Mouse (Mus musculus): ENCODE results near the gene Slc36a3. TPM values are rescaled to one million over a fixed set of nuclear protein-coding genes. Genes with fewer than 3 reads are reported as not detected.

The Slc36a3 gene
- polyA plus RNA-seq, 1 experiment from 2014 or later: not detected

- H3K27ac ChIP-seq (ENCODE audit: low read depth): no peak overlapping the region
- H3K9me3 ChIP-seq (ENCODE audit: low read length): no peaks in the 10 kb centered on the region
- H3K4me3 ChIP-seq (ENCODE audit: low read depth, low read length): no peak overlapping the region
- peaks cover 41% of the 10 kb centered on the region for H3K4me1 ChIP-seq (ENCODE audit: insufficient read depth)
- DNase-seq: no peak
- no peak for ATAC-seq
- WGBS (ENCODE audit: insufficient replicate concordance): 71% methylated on average over 3 of the region's 3 CpGs
- no peak for TF ChIP-seq EP300 (IDR thresholded peaks at IDR 0.05; ENCODE audit: low read depth)
- H3K36me3 ChIP-seq (replicated peaks; ENCODE audit: insufficient read depth, low read length): peaks cover 9% of the 10 kb centered on the region; the same call in 1 of the 2 replicates
- no peak overlapping the region for H3K4me2 ChIP-seq (ENCODE audit: low read depth, low read length)
- no peak overlapping the region for H3K9ac ChIP-seq (replicated peaks)
- no peaks in the 10 kb centered on the region for H3K27me3 ChIP-seq (ENCODE audit: insufficient read depth, low read length)
These were observed 49.5 kb downstream of the Slc36a3 start for GRCm38 (mm10) chr11:55102015-55102414.

GRCm38 (mm10) chr11:55099868-55100267 is 51.6 kb downstream of the Slc36a3 start:
- Histone ChIP-seq H3K4me1 (ENCODE audit: insufficient read depth) (peaks cover 39% of the 10 kb centered on the region), H3K9me3 (ENCODE audit: low read length) (no peaks in the 10 kb centered on the region), H3K4me2 (ENCODE audit: low read depth, low read length) (peak overlapping the region; percentile 28; the same call in 1 of the 2 replicates), H3K9ac (replicated peaks) (no peak overlapping the region), H3K36me3 (replicated peaks; ENCODE audit: insufficient read depth, low read length) (peaks cover 9% of the 10 kb centered on the region; the same call in 1 of the 2 replicates), H3K27ac (ENCODE audit: low read depth) (no peak overlapping the region), H3K27me3 (ENCODE audit: insufficient read depth, low read length) (no peaks in the 10 kb centered on the region), H3K4me3 (ENCODE audit: low read depth, low read length) (no peak overlapping the region)
- DNase-seq (no peak), ATAC-seq (no peak)
- 31% methylated on average over 4 of the region's 4 CpGs for WGBS (ENCODE audit: insufficient replicate concordance)
- TF ChIP-seq EP300 (IDR thresholded peaks at IDR 0.05; ENCODE audit: low read depth) (no peak), CTCF (IDR thresholded peaks at IDR 0.05; ENCODE audit: low read depth) (no peak)

GRCm38 (mm10) chr11:55099019-55099771 is 52.3 kb downstream of the Slc36a3 start:
- H3K4me3 ChIP-seq (ENCODE audit: low read depth, low read length): peak overlapping the region; percentile 57; the same call in 1 of the 2 replicates
- H3K9ac ChIP-seq (replicated peaks): no peak overlapping the region
- no peak overlapping the region for H3K27ac ChIP-seq (ENCODE audit: low read depth)

GRCm38 (mm10) chr11:55098189-55098915 is 53.2 kb downstream of the Slc36a3 start:
- Histone ChIP-seq H3K36me3 (replicated peaks; ENCODE audit: insufficient read depth, low read length) (no peaks in the 10 kb centered on the region), H3K27ac (ENCODE audit: low read depth) (peak overlapping the region; percentile 71), H3K27me3 (ENCODE audit: insufficient read depth, low read length) (no peaks in the 10 kb centered on the region), H3K4me1 (ENCODE audit: insufficient read depth) (peaks cover 37% of the 10 kb centered on the region), H3K4me3 (ENCODE audit: low read depth, low read length) (peak overlapping the region; percentile 57), H3K4me2 (ENCODE audit: low read depth, low read length) (peak overlapping the region; percentile 77), H3K9ac (replicated peaks) (peak overlapping the region; percentile 56), H3K9me3 (ENCODE audit: low read length) (no peaks in the 10 kb centered on the region)
- DNase-seq (no peak), ATAC-seq (peak; percentile 28; the same call in 1 of the 2 replicates)
- WGBS (ENCODE audit: insufficient replicate concordance): 14% methylated on average over 23 of the region's 24 CpGs
- TF ChIP-seq EP300 (IDR thresholded peaks at IDR 0.05; ENCODE audit: low read depth): no peak
- no peak for TF ChIP-seq CTCF (IDR thresholded peaks at IDR 0.05; ENCODE audit: low read depth)

More at GRCm38 (mm10) chr11:55099019-55099771, 52.3 kb downstream of the Slc36a3 start:
- WGBS (ENCODE audit: insufficient replicate concordance): 79% methylated on average over 8 of the region's 8 CpGs
- H3K36me3 ChIP-seq (replicated peaks; ENCODE audit: insufficient read depth, low read length): 0 out of 2 replicates have a peak, but pooled peaks cover 3% of the 10 kb centered on the region
- H3K9me3 ChIP-seq (ENCODE audit: low read length): no peaks in the 10 kb centered on the region
- H3K4me2 ChIP-seq (ENCODE audit: low read depth, low read length): peak overlapping the region; percentile 77
- ATAC-seq (no peak), DNase-seq (no peak)
- TF ChIP-seq CTCF (IDR thresholded peaks at IDR 0.05; ENCODE audit: low read depth) (no peak), EP300 (IDR thresholded peaks at IDR 0.05; ENCODE audit: low read depth) (no peak)
- no peaks in the 10 kb centered on the region for H3K27me3 ChIP-seq (ENCODE audit: insufficient read depth, low read length)
- H3K4me1 ChIP-seq (ENCODE audit: insufficient read depth): peaks cover 39% of the 10 kb centered on the region

- peak within 1 kb of the TSS; percentile 77 for H3K4me2 ChIP-seq (ENCODE audit: low read depth, low read length)
- peak within 1 kb of the TSS; percentile 87 for H3K27ac ChIP-seq (ENCODE audit: low read depth)
- H3K4me1 ChIP-seq (ENCODE audit: insufficient read depth): peaks cover 32% of the 10 kb centered on the region
- TF ChIP-seq CTCF (IDR thresholded peaks at IDR 0.05; ENCODE audit: low read depth) (no peak), EP300 (IDR thresholded peaks at IDR 0.05; ENCODE audit: low read depth) (peak; percentile 52; the same call in 1 of the 2 replicates)
- no peaks in the 10 kb centered on the region for H3K27me3 ChIP-seq (ENCODE audit: insufficient read depth, low read length)
- H3K36me3 ChIP-seq (replicated peaks; ENCODE audit: insufficient read depth, low read length): no peaks in the 10 kb centered on the region
- peak within 1 kb of the TSS; percentile 56 for H3K9ac ChIP-seq (replicated peaks)
- ATAC-seq (peak; percentile 97), DNase-seq (peak; percentile 98)
- 1% methylated on average over 44 of the region's 45 CpGs for WGBS (ENCODE audit: insufficient replicate concordance)
- peak within 1 kb of the TSS; percentile 57 for H3K4me3 ChIP-seq (ENCODE audit: low read depth, low read length)
- H3K9me3 ChIP-seq (ENCODE audit: low read length): no peaks in the 10 kb centered on the region
These were observed 53.9 kb downstream of the Slc36a3 start, which contains the start of gene Gm2a for GRCm38 (mm10) chr11:55097463-55098188. Gene Gm2a, plus strand, starts transcription at chr11:55098115.
